Mouse (Mus musculus): ENCODE measurements around the gene Csn1s2b. TPM values are rescaled to one million over a fixed set of nuclear protein-coding genes. Genes with fewer than 3 reads are reported as not detected.
"Not testable (repeated sequence)": the region's sequence is repeated elsewhere in the genome, so short reads cannot be mapped to it uniquely, and the experiment has no call there.

The Csn1s2b gene
- 0.51 and 0.53 TPM in 2 replicates for polyA plus RNA-seq (2015; fragmentation: Nextera tagmentation; extraction: Ambion mirVana)

DNA sequence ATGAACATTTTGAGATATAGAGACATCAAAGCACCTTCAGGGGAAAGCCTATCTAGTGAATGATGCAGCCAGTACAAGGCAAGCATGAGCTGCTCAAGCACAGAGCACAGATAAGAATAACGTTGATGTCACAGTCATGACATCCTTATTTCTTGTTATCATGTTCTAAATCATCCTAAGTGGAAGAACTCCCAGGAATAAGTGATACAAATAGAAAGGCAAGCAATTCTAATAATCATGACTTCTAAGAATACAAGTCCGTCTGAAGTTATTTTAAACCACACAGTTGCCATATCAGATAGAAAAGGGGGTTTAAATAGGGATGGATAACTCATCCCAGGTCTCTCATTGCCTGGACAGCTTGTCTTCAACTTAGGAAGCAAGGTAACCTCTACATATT lies at the start of gene Csn1s2b:
TSS of gene Csn1s2b (plus strand) at position 301 of the 400 bp plus-strand sequence.
- no peak within 1 kb of the TSS for H3K4me3 ChIP-seq
- ATAC-seq (ENCODE audit: insufficient number of reproducible peaks, low FRiP score, low TSS enrichment, low read depth), result no peak
- H3K9me3 ChIP-seq, result no peaks in the 10 kb centered on the region
- 67% methylated on average over 2 of the region's 2 CpGs for WGBS
- H3K27me3 ChIP-seq, result no peaks in the 10 kb centered on the region
- no peaks in the 10 kb centered on the region for H3K36me3 ChIP-seq
- H3K9ac ChIP-seq, result no peak within 1 kb of the TSS
- no peak within 1 kb of the TSS for H3K27ac ChIP-seq
- H3K4me1 ChIP-seq, result no peaks in the 10 kb centered on the region
- no peak within 1 kb of the TSS for H3K4me2 ChIP-seq

DNA sequence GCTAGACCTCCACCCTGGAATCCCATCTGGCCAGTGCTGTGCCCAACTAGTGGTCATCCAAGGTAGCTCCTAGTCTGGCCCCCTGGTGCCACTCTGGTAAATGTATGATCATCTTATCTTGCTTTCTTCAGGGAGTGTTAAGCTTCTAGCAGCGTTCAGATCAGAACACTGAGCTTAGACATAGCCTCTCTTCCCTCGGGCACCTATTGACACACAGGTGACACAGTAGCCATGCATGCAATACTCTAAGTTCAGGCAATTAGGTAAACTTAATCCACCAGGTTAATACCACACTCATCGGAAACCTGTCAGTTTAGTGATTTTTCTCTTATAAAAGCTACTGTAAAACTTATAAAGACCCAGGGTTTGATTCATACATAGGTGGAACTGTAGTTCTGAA lies 43.3 kb upstream of the Csn1s2b start:
- 81% methylated on average over 3 of the region's 3 CpGs for WGBS
- no peaks in the 10 kb centered on the region for H3K27me3 ChIP-seq
- H3K4me1 ChIP-seq, result no peaks in the 10 kb centered on the region
- no peak overlapping the region for H3K27ac ChIP-seq
- no peaks in the 10 kb centered on the region for H3K9me3 ChIP-seq
- no peaks in the 10 kb centered on the region for H3K36me3 ChIP-seq
- no peak overlapping the region for H3K4me2 ChIP-seq
- no peak overlapping the region for H3K4me3 ChIP-seq
- H3K9ac ChIP-seq, result no peak overlapping the region
- ATAC-seq (ENCODE audit: insufficient number of reproducible peaks, low FRiP score, low TSS enrichment, low read depth), result no peak

DNA sequence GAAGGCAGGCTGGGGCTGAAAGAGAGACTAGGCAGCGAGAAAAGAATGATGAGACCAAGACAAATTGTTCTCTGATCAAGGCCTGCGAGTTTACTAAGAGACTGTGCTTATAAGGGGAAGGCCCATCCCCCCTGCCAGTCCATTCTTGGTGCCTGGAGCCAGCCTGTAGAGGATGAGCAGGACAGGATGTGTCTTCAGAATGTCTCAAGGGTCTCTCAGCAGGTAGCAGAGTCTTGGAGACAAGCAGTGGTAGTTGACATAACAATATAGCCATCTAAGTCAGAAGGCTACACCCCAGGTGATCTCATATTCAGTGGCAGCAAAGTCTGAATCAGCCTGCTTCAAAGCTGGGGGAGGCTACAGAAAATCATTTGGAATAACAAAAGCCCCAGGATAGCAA lies 35.7 kb upstream of the Csn1s2b start:
- not testable (repeated sequence) for H3K27ac ChIP-seq; H3K9me3 ChIP-seq; H3K4me3 ChIP-seq; ATAC-seq (ENCODE audit: insufficient number of reproducible peaks, low FRiP score, low TSS enrichment, low read depth); H3K4me2 ChIP-seq; H3K36me3 ChIP-seq; H3K4me1 ChIP-seq; H3K27me3 ChIP-seq; H3K9ac ChIP-seq
- WGBS, result 41% methylated on average over 2 of the region's 2 CpGs

DNA sequence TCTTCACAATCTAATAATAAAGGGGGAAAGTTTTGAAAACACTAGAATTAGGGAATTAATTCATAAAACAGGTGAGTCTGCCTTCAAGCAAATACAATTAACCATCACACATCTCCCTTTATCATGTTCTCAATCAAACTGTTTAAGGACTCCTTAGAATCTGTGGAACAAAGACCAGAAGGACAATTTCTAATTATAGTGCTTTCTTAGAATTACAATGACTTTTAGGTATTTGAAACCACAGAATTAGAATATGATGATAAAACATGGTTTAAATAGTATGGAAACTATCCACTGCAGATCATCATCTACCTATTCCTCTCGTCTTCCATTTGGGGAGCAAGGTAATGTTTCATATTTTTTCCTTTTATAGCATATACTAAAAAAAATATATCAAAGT lies 33.6 kb upstream of the Csn1s2b start, which contains the start of gene Csn1s2a:
TSS of gene Csn1s2a (plus strand) at position 301 of the 400 bp plus-strand sequence.
- H3K36me3 ChIP-seq, result no peaks in the 10 kb centered on the region
- H3K4me1 ChIP-seq, result no peaks in the 10 kb centered on the region
- H3K9me3 ChIP-seq, result no peaks in the 10 kb centered on the region
- ATAC-seq (ENCODE audit: insufficient number of reproducible peaks, low FRiP score, low TSS enrichment, low read depth), result no peak
- no peak within 1 kb of the TSS for H3K4me2 ChIP-seq
- no peak within 1 kb of the TSS for H3K27ac ChIP-seq
- H3K9ac ChIP-seq, result no peak within 1 kb of the TSS
- H3K27me3 ChIP-seq, result no peaks in the 10 kb centered on the region
- WGBS, result 53% methylated on average over 1 of the region's 1 CpGs
- no peak within 1 kb of the TSS for H3K4me3 ChIP-seq

DNA sequence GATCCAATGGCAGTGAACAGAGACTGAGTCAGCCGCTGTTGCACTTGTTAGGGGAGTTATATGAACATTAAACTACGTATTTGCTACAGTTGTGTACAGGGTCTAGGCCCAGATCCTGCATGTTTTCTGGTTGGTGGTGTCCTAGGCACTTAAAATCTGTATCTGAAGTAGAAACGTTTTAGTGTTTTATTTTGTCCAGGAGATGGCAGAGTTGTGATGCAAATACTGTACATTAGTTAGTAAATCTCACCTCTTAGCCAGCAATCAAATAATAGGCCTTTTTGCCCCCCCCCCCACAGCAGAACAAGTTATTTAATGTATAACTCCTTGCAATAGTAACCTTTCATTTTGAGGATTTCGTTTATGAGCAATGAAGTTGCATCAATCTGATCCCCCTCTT lies 25.2 kb upstream of the Csn1s2b start:
- no peak overlapping the region for H3K9ac ChIP-seq
- H3K4me1 ChIP-seq, result no peaks in the 10 kb centered on the region
- H3K27me3 ChIP-seq, result no peaks in the 10 kb centered on the region
- H3K4me3 ChIP-seq, result no peak overlapping the region
- ATAC-seq (ENCODE audit: insufficient number of reproducible peaks, low FRiP score, low TSS enrichment, low read depth), result no peak
- H3K36me3 ChIP-seq, result no peaks in the 10 kb centered on the region
- whole genome bisulfite sequencing, result 47% methylated on average over 4 of the region's 4 CpGs
- no peaks in the 10 kb centered on the region for H3K9me3 ChIP-seq
- no peak overlapping the region for H3K4me2 ChIP-seq
- H3K27ac ChIP-seq, result no peak overlapping the region

DNA sequence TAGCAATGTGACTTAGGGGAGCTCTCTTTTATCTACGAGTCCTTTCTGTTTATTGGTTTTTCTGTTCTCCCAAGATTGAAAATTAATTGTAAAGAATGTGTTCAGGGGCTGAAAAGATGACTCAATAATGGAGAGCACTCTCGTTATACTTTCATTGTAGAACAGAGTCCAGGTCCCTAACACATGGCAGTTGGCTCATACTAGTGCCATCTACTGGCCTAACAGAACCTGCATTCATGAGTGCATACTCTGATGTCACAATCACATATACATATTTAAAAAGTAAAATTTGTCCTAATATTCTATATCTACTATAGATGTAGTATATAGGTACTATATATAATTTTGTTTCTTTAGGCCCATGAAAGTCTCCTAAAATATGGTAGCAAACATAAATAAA lies 1.4 kb downstream of the Csn1s2b start:
- H3K4me2 ChIP-seq, result no peak overlapping the region
- 62% methylated on average over 2 of the region's 2 CpGs for WGBS
- no peaks in the 10 kb centered on the region for H3K27me3 ChIP-seq
- H3K4me3 ChIP-seq, result no peak overlapping the region
- no peaks in the 10 kb centered on the region for H3K36me3 ChIP-seq
- H3K9me3 ChIP-seq, result no peaks in the 10 kb centered on the region
- no peak for ATAC-seq (ENCODE audit: insufficient number of reproducible peaks, low FRiP score, low TSS enrichment, low read depth)
- no peak overlapping the region for H3K27ac ChIP-seq
- H3K4me1 ChIP-seq, result no peaks in the 10 kb centered on the region
- H3K9ac ChIP-seq, result no peak overlapping the region

DNA sequence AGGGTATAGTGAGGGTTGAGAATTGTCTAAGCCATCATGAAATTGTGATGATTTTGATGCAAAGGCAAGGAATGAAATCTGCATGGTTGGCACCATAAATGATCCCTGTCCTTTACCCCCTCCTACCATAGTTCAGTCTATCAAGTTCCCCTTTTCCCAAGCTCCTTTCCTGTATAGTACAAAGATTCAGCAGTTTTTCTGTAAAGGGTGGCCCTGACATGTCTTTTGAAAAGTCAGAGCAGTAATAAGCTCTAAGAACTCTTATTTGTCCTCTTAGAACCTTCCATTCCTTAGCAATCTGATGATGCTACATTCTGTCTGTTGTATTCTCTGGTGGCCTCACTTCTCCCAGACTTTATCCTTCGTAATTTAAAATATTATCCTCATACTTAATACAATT lies 17.5 kb downstream of the Csn1s2b start, which contains the start of gene Prr27:
TSS of gene Prr27 (plus strand) at position 301 of the 400 bp plus-strand sequence.
- 76% methylated on average over 1 of the region's 1 CpGs for WGBS
- Histone ChIP-seq H3K36me3 (no peaks in the 10 kb centered on the region), H3K4me1 (no peaks in the 10 kb centered on the region), H3K9ac (no peak within 1 kb of the TSS), H3K4me2 (no peak within 1 kb of the TSS), H3K27me3 (no peaks in the 10 kb centered on the region), H3K27ac (no peak within 1 kb of the TSS), H3K4me3 (no peak within 1 kb of the TSS), H3K9me3 (no peaks in the 10 kb centered on the region)
- no peak for ATAC-seq (ENCODE audit: insufficient number of reproducible peaks, low FRiP score, low TSS enrichment, low read depth)

DNA sequence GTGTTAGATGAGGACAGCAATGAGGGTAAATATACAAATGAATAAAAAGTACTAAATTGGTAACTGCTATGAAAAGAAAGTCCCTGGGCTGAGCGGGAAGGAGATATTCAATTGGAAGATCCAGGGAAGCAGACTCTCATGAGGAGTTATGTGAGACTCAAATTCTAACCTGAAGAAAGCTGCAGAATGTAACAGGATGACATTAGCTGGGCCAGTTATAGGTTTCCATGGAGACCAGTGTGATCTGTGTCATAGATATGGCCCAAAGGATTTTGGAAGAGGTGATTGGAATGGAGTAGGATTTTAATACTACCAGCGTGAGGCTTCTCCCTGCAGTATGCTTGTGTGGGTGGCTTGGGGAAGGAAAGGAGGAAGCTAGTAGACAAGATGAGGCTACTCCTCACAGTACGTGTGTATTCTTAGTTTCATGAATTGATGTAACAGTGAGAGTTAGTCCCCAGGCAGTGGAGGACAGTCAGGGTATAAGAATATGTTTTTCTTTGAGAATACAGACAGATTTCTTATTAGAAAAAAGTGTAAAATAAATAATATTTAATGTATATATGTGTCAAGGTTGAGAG lies 47.3 kb downstream of the Csn1s2b start:
- H3K27me3 ChIP-seq, result no peaks in the 10 kb centered on the region
- WGBS, result 73% methylated on average over 3 of the region's 3 CpGs
- no peak overlapping the region for H3K4me3 ChIP-seq
- no peaks in the 10 kb centered on the region for H3K9me3 ChIP-seq
- no peaks in the 10 kb centered on the region for H3K4me1 ChIP-seq
- no peak overlapping the region for H3K27ac ChIP-seq
- no peaks in the 10 kb centered on the region for H3K36me3 ChIP-seq
- no peak overlapping the region for H3K9ac ChIP-seq
- H3K4me2 ChIP-seq, result no peak overlapping the region
- no peak for ATAC-seq (ENCODE audit: insufficient number of reproducible peaks, low FRiP score, low TSS enrichment, low read depth)

DNA sequence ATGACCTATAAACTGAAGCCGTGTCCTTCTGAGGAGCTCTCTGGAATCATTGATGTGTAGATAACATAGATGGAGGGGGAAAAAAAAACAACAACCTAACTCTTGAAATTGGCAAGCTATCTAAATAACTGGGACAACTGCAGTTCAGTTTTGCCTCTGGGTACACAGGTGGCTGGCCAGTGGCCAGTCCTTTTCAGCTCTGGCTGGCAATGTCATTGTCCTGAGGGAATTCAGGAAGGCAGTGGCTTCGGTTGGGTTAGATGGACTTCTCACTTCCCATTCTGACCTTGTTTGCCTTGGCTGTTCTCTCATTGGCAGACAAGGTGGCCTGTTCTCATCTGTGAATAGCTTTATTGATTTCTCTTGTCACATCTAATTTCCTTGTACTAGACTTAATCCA lies 62.2 kb downstream of the Csn1s2b start:
- Histone ChIP-seq H3K9ac (no peak overlapping the region), H3K27me3 (no peaks in the 10 kb centered on the region), H3K27ac (no peak overlapping the region), H3K4me1 (no peaks in the 10 kb centered on the region), H3K4me3 (no peak overlapping the region), H3K36me3 (no peaks in the 10 kb centered on the region), H3K9me3 (no peaks in the 10 kb centered on the region), H3K4me2 (no peak overlapping the region)
- 68% methylated on average over 2 of the region's 2 CpGs for WGBS
- ATAC-seq (ENCODE audit: insufficient number of reproducible peaks, low FRiP score, low TSS enrichment, low read depth), result no peak

DNA sequence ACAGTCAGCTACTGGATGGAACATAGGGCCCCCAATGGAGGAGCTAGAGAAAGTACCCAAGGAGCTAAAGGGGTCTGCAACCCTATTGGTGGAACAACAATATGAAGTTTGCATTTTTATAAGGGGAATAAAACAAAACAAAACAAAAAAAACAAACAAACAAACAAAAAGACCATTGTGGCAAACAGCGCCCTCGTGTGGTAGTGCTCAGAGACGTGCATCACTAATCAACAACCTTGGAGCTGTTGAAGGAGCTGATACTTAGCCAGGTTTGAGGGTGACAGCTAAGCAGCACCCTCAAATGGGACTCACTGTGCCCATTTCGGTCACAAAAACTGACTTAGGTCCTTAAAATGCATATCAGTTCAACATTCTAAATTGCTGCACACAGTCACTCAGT lies 63.5 kb downstream of the Csn1s2b start:
- Histone ChIP-seq H3K27ac (no peak overlapping the region), H3K4me1 (no peaks in the 10 kb centered on the region), H3K9ac (no peak overlapping the region), H3K27me3 (no peaks in the 10 kb centered on the region), H3K4me3 (no peak overlapping the region), H3K4me2 (no peak overlapping the region), H3K9me3 (no peaks in the 10 kb centered on the region), H3K36me3 (no peaks in the 10 kb centered on the region)
- 24% methylated on average over 4 of the region's 4 CpGs for whole genome bisulfite sequencing
- ATAC-seq (ENCODE audit: insufficient number of reproducible peaks, low FRiP score, low TSS enrichment, low read depth), result no peak

Other genes with a start within 250 kb of the Csn1s2b start
- not detected in 2 replicates for gene Sult1d1, start 239.1 kb upstream of the Csn1s2b start, polyA plus RNA-seq (2015; fragmentation: Nextera tagmentation; extraction: Ambion mirVana)
- gene Sult1e1, start 216.5 kb upstream of the Csn1s2b start, polyA plus RNA-seq (2015; fragmentation: Nextera tagmentation; extraction: Ambion mirVana), result not detected in 2 replicates
- gene Csn1s1, start 141.9 kb upstream of the Csn1s2b start, polyA plus RNA-seq (2015; fragmentation: Nextera tagmentation; extraction: Ambion mirVana), result not detected in 2 replicates
- not detected in 2 replicates for gene Csn2, start 108.5 kb upstream of the Csn1s2b start, polyA plus RNA-seq (2015; fragmentation: Nextera tagmentation; extraction: Ambion mirVana)
- gene Csn1s2a, start 33.5 kb upstream of the Csn1s2b start, polyA plus RNA-seq (2015; fragmentation: Nextera tagmentation; extraction: Ambion mirVana), result not detected in 2 replicates
- not detected in 2 replicates for gene Prr27, start 17.6 kb downstream of the Csn1s2b start, polyA plus RNA-seq (2015; fragmentation: Nextera tagmentation; extraction: Ambion mirVana)
- not detected in 2 replicates for gene Odam, start 76.9 kb downstream of the Csn1s2b start, polyA plus RNA-seq (2015; fragmentation: Nextera tagmentation; extraction: Ambion mirVana)
- gene Csn3, start 117.5 kb downstream of the Csn1s2b start, polyA plus RNA-seq (2015; fragmentation: Nextera tagmentation; extraction: Ambion mirVana), result not detected in 2 replicates
- gene 2310003L06Rik, start 161.4 kb downstream of the Csn1s2b start, polyA plus RNA-seq (2015; fragmentation: Nextera tagmentation; extraction: Ambion mirVana), result not detected in 2 replicates
- gene Gm28434, start 161.4 kb downstream of the Csn1s2b start, polyA plus RNA-seq (2015; fragmentation: Nextera tagmentation; extraction: Ambion mirVana), result not detected in 2 replicates
- not detected in 2 replicates for gene Cabs1, start 171.4 kb downstream of the Csn1s2b start, polyA plus RNA-seq (2015; fragmentation: Nextera tagmentation; extraction: Ambion mirVana)
- not detected in 2 replicates for gene Smr3a, start 194.5 kb downstream of the Csn1s2b start, polyA plus RNA-seq (2015; fragmentation: Nextera tagmentation; extraction: Ambion mirVana)

Measured in limb, embryonic 15.5 days (tissue).